Mouse (Mus musculus): ENCODE data around the gene Ccnyl1. TPM values are rescaled to one million over a fixed set of nuclear protein-coding genes. Genes with fewer than 3 reads are reported as not detected.

Ccnyl1 gene
- polyA plus RNA-seq, 1 experiment from 2014 or later = 6.9 TPM

- ATAC-seq (ENCODE audit: low read depth) = no peak
- H3K4me1 ChIP-seq (ENCODE audit: control insufficient read depth, insufficient read depth, low read length) = peaks cover 24% of the 10 kb centered on the region
- H3K27ac ChIP-seq (ENCODE audit: low read depth, low read length) = no peak overlapping the region
- 0 out of 2 replicates have a peak overlapping the region, but pooled peaks have one; percentile 21 for H3K9ac ChIP-seq (replicated peaks; ENCODE audit: low read depth, low read length)
- H3K4me2 ChIP-seq (ENCODE audit: low read depth, low read length) = peak overlapping the region; percentile 95
- 43% methylated on average over 58 of the region's 58 CpGs for WGBS
- H3K27me3 ChIP-seq (ENCODE audit: control insufficient read depth, insufficient read depth, low read length) = peaks cover 36% of the 10 kb centered on the region
- H3K36me3 ChIP-seq (ENCODE audit: control insufficient read depth, insufficient read depth, low read length) = no peaks in the 10 kb centered on the region
- peak overlapping the region; percentile 14 for H3K4me3 ChIP-seq (ENCODE audit: low read depth, low read length)
- no peaks in the 10 kb centered on the region for H3K9me3 ChIP-seq (ENCODE audit: control insufficient read depth, low read length)
These were observed 44.8 kb downstream of the Ccnyl1 start for GRCm38 (mm10) chr1:64734771-64735750.

GRCm38 (mm10) chr1:64735781-64736680, 45.8 kb downstream of the Ccnyl1 start:
- Histone ChIP-seq H3K9me3 (ENCODE audit: control insufficient read depth, low read length) (no peaks in the 10 kb centered on the region), H3K9ac (replicated peaks; ENCODE audit: low read depth, low read length) (0 out of 2 replicates have a peak overlapping the region, but pooled peaks have one; percentile 16), H3K4me1 (ENCODE audit: control insufficient read depth, insufficient read depth, low read length) (peaks cover 24% of the 10 kb centered on the region), H3K27me3 (ENCODE audit: control insufficient read depth, insufficient read depth, low read length) (peaks cover 36% of the 10 kb centered on the region), H3K4me3 (ENCODE audit: low read depth, low read length) (peak overlapping the region; percentile 51), H3K36me3 (ENCODE audit: control insufficient read depth, insufficient read depth, low read length) (no peaks in the 10 kb centered on the region), H3K27ac (ENCODE audit: low read depth, low read length) (no peak overlapping the region), H3K4me2 (ENCODE audit: low read depth, low read length) (peak overlapping the region; percentile 95)
- peak; percentile 15 for ATAC-seq (ENCODE audit: low read depth)
- WGBS = 11% methylated on average over 71 of the region's 75 CpGs

DNA sequence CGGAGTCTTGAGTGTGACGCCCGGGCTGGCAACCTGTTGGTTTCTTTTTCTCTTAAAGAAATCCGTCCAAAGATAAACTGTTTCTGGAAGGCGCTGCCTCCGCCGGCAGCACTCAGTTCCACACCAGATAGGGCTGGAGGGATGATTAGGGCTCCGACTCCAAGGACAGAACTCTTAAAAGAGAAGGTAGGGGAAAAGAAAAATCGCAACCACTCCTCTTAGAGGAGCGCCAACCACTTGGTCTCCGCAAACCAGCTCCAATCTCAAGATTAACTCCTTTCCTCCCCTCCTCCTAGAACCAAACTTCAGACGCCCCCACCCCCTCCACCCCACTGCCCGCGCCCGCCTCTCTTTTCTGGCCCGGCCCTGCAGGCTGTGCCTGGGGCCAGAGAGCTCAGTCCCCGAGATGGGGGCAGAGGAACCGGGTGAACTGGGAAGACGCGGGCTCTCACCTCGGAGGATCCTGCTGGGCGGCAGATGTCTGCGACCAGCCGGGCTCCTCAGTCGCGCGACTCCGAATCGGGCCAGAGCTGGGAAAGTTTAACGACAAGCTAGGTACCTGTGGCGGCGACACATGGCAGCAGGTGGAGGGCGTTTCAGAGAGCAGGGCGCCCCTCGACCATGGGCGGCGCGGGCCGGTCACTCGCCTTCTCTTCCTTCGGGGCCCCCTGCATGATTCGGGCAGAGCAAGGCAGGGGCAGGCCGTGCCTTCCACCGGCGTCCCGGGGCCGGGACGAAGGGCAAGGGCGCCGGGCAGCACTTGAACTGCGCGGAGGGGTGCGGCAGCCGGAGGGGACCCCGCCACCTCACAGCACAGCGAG, 46.6 kb downstream of the Ccnyl1 start:
- Histone ChIP-seq H3K4me2 (ENCODE audit: low read depth, low read length) (peak overlapping the region; percentile 95), H3K36me3 (ENCODE audit: control insufficient read depth, insufficient read depth, low read length) (no peaks in the 10 kb centered on the region), H3K9ac (replicated peaks; ENCODE audit: low read depth, low read length) (peak overlapping the region; percentile 55), H3K4me1 (ENCODE audit: control insufficient read depth, insufficient read depth, low read length) (peaks cover 24% of the 10 kb centered on the region), H3K27ac (ENCODE audit: low read depth, low read length) (no peak overlapping the region), H3K27me3 (ENCODE audit: control insufficient read depth, insufficient read depth, low read length) (peaks cover 36% of the 10 kb centered on the region), H3K4me3 (ENCODE audit: low read depth, low read length) (peak overlapping the region; percentile 51), H3K9me3 (ENCODE audit: control insufficient read depth, low read length) (no peaks in the 10 kb centered on the region)
- ATAC-seq (ENCODE audit: low read depth) = 0 out of 2 replicates have a peak, but pooled peaks have one; percentile 2
- WGBS = 1% methylated on average over 53 of the region's 56 CpGs

DNA sequence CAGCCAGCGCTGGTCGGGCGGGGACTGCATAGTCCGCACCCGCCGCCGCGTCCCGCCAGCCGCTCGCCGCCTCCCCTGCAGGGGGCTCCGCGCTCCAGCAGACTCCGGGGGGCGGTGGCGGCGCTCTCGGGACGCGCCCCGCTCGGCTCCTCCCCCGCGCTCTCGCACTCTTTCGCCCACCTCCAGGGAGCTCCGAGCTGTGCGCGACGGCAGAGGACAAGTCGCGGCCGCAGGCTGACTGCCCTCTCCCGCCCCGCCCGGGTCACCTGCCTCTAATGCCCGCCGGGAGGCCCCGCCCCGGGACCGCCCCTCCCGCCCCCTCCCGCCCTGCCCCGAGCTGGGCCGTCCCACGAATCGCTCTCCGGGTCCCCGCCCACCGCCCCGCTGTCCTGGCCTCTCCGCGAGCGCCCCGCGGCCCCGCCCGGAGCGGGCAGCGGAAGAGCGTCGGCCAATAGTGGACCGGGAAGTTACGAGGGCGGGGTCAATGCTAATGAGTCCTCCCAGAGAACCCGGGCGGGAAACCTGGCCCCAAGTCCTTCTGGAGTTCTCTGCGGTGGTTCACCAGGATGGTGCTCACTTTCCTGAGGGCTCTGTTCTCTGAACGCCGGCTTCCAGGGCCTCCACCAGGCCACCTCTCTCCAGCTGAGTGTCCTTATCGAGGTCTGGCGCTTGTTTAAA, 47.4 kb downstream of the Ccnyl1 start, which contains the start of gene Fzd5:
Gene Fzd5 (minus strand): TSS at position 250 of the 678 bp plus-strand sequence.
- peak within 1 kb of the TSS; percentile 95 for H3K4me2 ChIP-seq (ENCODE audit: low read depth, low read length)
- no peak within 1 kb of the TSS for H3K27ac ChIP-seq (ENCODE audit: low read depth, low read length)
- H3K9me3 ChIP-seq (ENCODE audit: control insufficient read depth, low read length) = no peaks in the 10 kb centered on the region
- H3K4me3 ChIP-seq (ENCODE audit: low read depth, low read length) = peak within 1 kb of the TSS; percentile 51
- peak within 1 kb of the TSS; percentile 55 for H3K9ac ChIP-seq (replicated peaks; ENCODE audit: low read depth, low read length)
- H3K36me3 ChIP-seq (ENCODE audit: control insufficient read depth, insufficient read depth, low read length) = no peaks in the 10 kb centered on the region
- H3K4me1 ChIP-seq (ENCODE audit: control insufficient read depth, insufficient read depth, low read length) = peaks cover 24% of the 10 kb centered on the region
- peaks cover 36% of the 10 kb centered on the region for H3K27me3 ChIP-seq (ENCODE audit: control insufficient read depth, insufficient read depth, low read length)
- WGBS = under 1% methylated on average over 47 of the region's 73 CpGs
- peak; percentile 90 for ATAC-seq (ENCODE audit: low read depth)

DNA sequence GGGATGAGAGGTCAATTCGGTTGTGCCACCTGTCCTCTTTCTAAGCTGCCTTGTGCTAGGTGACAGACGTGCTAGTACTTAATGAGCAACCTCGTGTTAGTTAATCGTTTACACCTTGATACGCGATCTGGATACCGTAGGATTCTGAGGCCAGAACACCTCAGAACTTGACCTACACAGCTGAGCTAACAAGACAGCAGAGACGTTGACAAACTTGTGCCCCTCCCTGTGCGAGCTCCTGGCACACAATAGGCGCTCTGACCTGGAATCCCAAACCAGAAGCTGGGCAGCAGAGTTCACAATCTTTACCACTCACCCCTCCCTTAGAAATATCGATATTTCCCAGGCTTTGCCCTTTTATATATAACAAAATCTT, 47.9 kb downstream of the Ccnyl1 start:
- no peaks in the 10 kb centered on the region for H3K36me3 ChIP-seq (ENCODE audit: control insufficient read depth, insufficient read depth, low read length)
- peaks cover 24% of the 10 kb centered on the region for H3K4me1 ChIP-seq (ENCODE audit: control insufficient read depth, insufficient read depth, low read length)
- H3K27me3 ChIP-seq (ENCODE audit: control insufficient read depth, insufficient read depth, low read length) = peaks cover 32% of the 10 kb centered on the region
- H3K4me3 ChIP-seq (ENCODE audit: low read depth, low read length) = peak overlapping the region; percentile 51
- ATAC-seq (ENCODE audit: low read depth) = no peak
- H3K27ac ChIP-seq (ENCODE audit: low read depth, low read length) = no peak overlapping the region
- WGBS = 0% methylated on average over 11 of the region's 11 CpGs
- H3K9ac ChIP-seq (replicated peaks; ENCODE audit: low read depth, low read length) = no peak overlapping the region
- peak overlapping the region; percentile 95 for H3K4me2 ChIP-seq (ENCODE audit: low read depth, low read length)
- H3K9me3 ChIP-seq (ENCODE audit: control insufficient read depth, low read length) = no peaks in the 10 kb centered on the region

DNA sequence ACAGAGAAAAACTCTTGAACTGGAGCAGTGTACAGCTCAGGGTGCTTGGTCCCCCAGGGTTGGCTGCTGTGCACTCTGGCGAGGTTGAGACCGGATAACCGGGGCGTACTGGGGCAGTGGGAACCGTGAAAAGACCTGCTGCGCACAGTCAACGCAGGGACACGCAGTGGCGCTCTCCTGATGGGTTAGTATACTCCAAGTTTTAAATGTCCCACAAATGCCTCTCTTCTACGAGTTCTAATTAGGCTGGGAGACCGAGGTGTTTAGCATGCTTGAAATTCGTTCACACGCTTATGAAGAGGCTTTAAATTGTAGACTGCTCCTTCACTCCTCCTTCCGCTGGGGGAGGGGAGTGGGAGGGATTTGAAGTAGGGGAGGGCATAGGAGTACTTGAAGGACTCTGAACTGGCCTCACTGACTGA, 48.4 kb downstream of the Ccnyl1 start:
- Histone ChIP-seq H3K9ac (replicated peaks; ENCODE audit: low read depth, low read length) (no peak overlapping the region), H3K4me1 (ENCODE audit: control insufficient read depth, insufficient read depth, low read length) (peaks cover 24% of the 10 kb centered on the region), H3K4me2 (ENCODE audit: low read depth, low read length) (peak overlapping the region; percentile 95; the same call in 1 of the 2 replicates), H3K27ac (ENCODE audit: low read depth, low read length) (no peak overlapping the region), H3K27me3 (ENCODE audit: control insufficient read depth, insufficient read depth, low read length) (peaks cover 29% of the 10 kb centered on the region), H3K36me3 (ENCODE audit: control insufficient read depth, insufficient read depth, low read length) (no peaks in the 10 kb centered on the region), H3K9me3 (ENCODE audit: control insufficient read depth, low read length) (no peaks in the 10 kb centered on the region), H3K4me3 (ENCODE audit: low read depth, low read length) (peak overlapping the region; percentile 11; the same call in 1 of the 2 replicates)
- WGBS = 0% methylated on average over 14 of the region's 14 CpGs
- no peak for ATAC-seq (ENCODE audit: low read depth)

GRCm38 (mm10) chr1:64742741-64743408, 52.6 kb downstream of the Ccnyl1 start:
- Histone ChIP-seq H3K27me3 (ENCODE audit: control insufficient read depth, insufficient read depth, low read length) (no peaks in the 10 kb centered on the region), H3K27ac (ENCODE audit: low read depth, low read length) (no peak overlapping the region), H3K9ac (replicated peaks; ENCODE audit: low read depth, low read length) (no peak overlapping the region), H3K4me2 (ENCODE audit: low read depth, low read length) (no peak overlapping the region), H3K4me1 (ENCODE audit: control insufficient read depth, insufficient read depth, low read length) (peaks cover 5% of the 10 kb centered on the region; the same call in 1 of the 2 replicates), H3K9me3 (ENCODE audit: control insufficient read depth, low read length) (no peaks in the 10 kb centered on the region), H3K36me3 (ENCODE audit: control insufficient read depth, insufficient read depth, low read length) (no peaks in the 10 kb centered on the region), H3K4me3 (ENCODE audit: low read depth, low read length) (no peak overlapping the region)
- WGBS = 88% methylated on average over 17 of the region's 18 CpGs
- no peak for ATAC-seq (ENCODE audit: low read depth)
